Mouse (Mus musculus) intestine, embryonic 14.5 days (tissue): ENCODE data around the gene Efcab11. TPM values are rescaled to one million over a fixed set of nuclear protein-coding genes. Genes with fewer than 3 reads are reported as not detected.

Experiments
- ATAC-seq: fragments of 200-750 bp; cut with Nextera tagmentation; replicated peaks from 2 replicates; pipeline ENCODE4 v1.8.0; 2017; ENCODE audit warnings: low read depth, moderate number of reproducible peaks, moderate TSS enrichment, moderate library complexity; ENCODE audit not compliant: low FRiP score, low TSS enrichment
- DNase-seq: peaks from one replicate; pipeline ENCODE4 v3.0.0-alpha.2; 2018; ENCODE audit warnings: low spot score
- H3K27ac ChIP-seq: fragments of 300-500 bp; sonication (generic); 2 replicates; pipeline ENCODE4 v1.5.1; 2014; ENCODE audit warnings: low read depth, mild to moderate bottlenecking, control low read depth
- H3K27me3 ChIP-seq: fragments of 300-500 bp; sonication (generic); replicated peaks from 2 replicates; pipeline ENCODE4 v1.6.1; 2014; ENCODE audit warnings: low read length, control low read depth; ENCODE audit not compliant: control insufficient read depth, insufficient read depth
- H3K36me3 ChIP-seq: fragments of 300-500 bp; sonication (generic); 2 replicates; pipeline ENCODE4 v1.6.1; 2014; ENCODE audit warnings: low read length, control low read depth; ENCODE audit not compliant: control insufficient read depth, insufficient read depth
- H3K4me1 ChIP-seq: fragments of 300-500 bp; sonication (generic); replicated peaks from 2 replicates; pipeline ENCODE4 v1.6.1; 2014; ENCODE audit warnings: low read length, control low read depth, mixed read lengths; ENCODE audit not compliant: control insufficient read depth, insufficient read depth
- H3K4me2 ChIP-seq: fragments of 300-500 bp; sonication (generic); 2 replicates; pipeline ENCODE4 v1.6.1; 2014; ENCODE audit warnings: low read length
- H3K4me3 ChIP-seq: fragments of 300-500 bp; sonication (generic); 2 replicates; pipeline ENCODE4 v1.5.1; 2014; ENCODE audit warnings: low read depth, low read length, control low read depth, mixed read lengths
- H3K9ac ChIP-seq: fragments of 300-500 bp; sonication (generic); 2 replicates; pipeline ENCODE4 v1.6.1; 2014; ENCODE audit warnings: mild to moderate bottlenecking, low read length
- H3K9me3 ChIP-seq: fragments of 300-500 bp; sonication (generic); 2 replicates; pipeline ENCODE4 v1.6.1; 2016; ENCODE audit warnings: low read length, control low read depth; ENCODE audit not compliant: control insufficient read depth
- WGBS: fragments of 180-500 bp; shearing (Covaris S2); extraction: QIAGEN DNeasy Blood & Tissue Kit; methylation state at CpG from one replicate; pipeline ENCODE4 v1.1.7; 2014; 5-methylcytosine and 5-hydroxymethylcytosine counted together
- polyA plus RNA-seq: library from polyadenylated mRNA; unstranded; fragments of >200 nt; fragmentation: Nextera tagmentation; extraction: Ambion mirVana; gene quantifications from 2 replicates; pipeline ENCODE4 v1.2.1, GENCODE M21; 2014

Efcab11 gene
- polyA plus RNA-seq, 1 experiment from 2014 or later: 13.4 TPM

- no peaks in the 10 kb centered on the region for H3K9me3 ChIP-seq
- H3K36me3 ChIP-seq: no peaks in the 10 kb centered on the region
- ATAC-seq: no peak
- H3K27ac ChIP-seq: no peak overlapping the region
- no peak overlapping the region for H3K4me3 ChIP-seq
- no peak overlapping the region for H3K9ac ChIP-seq
- DNase-seq: no peak
- H3K4me2 ChIP-seq: no peak overlapping the region
- H3K4me1 ChIP-seq: no peaks in the 10 kb centered on the region
- no peaks in the 10 kb centered on the region for H3K27me3 ChIP-seq
- 83% methylated on average over 6 of the region's 6 CpGs for WGBS
Observed at GRCm38 (mm10) chr12:99738256-99738655, 146.0 kb downstream of the Efcab11 start.

GRCm38 (mm10) chr12:99736971-99737370 lies 147.3 kb downstream of the Efcab11 start:
- 55% methylated on average over 3 of the region's 3 CpGs for WGBS
- DNase-seq (no peak), ATAC-seq (no peak)
- Histone ChIP-seq H3K36me3 (no peaks in the 10 kb centered on the region), H3K4me1 (no peaks in the 10 kb centered on the region), H3K4me3 (no peak overlapping the region), H3K9ac (no peak overlapping the region), H3K27me3 (no peaks in the 10 kb centered on the region), H3K27ac (no peak overlapping the region), H3K9me3 (no peaks in the 10 kb centered on the region), H3K4me2 (no peak overlapping the region)

DNA sequence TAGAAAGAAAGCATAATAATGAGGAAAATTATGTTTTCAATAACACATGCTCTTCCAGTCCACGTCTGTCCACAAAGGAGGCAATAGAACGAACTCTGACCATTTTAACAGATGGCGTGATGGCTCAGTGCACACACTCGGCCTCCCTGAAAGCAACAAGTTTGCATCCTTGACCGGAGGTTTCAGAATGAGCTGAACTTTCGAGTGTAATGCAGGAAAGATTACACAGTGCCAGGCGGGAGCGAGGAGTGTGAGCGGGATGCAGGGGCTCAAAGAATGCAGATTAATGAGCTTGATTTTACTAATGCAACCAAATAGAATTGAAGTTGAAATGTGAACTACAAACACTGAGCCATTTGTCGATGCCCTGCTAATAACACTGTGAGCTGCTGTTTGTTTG lies 149.1 kb downstream of the Efcab11 start:
- no peak overlapping the region for H3K4me2 ChIP-seq
- H3K27me3 ChIP-seq: no peaks in the 10 kb centered on the region
- no peak overlapping the region for H3K27ac ChIP-seq
- no peaks in the 10 kb centered on the region for H3K4me1 ChIP-seq
- 69% methylated on average over 10 of the region's 10 CpGs for WGBS
- H3K36me3 ChIP-seq: no peaks in the 10 kb centered on the region
- H3K4me3 ChIP-seq: no peak overlapping the region
- DNase-seq (no peak), ATAC-seq (no peak)
- no peaks in the 10 kb centered on the region for H3K9me3 ChIP-seq
- no peak overlapping the region for H3K9ac ChIP-seq

GRCm38 (mm10) chr12:99724206-99724605 lies 160.0 kb downstream of the Efcab11 start:
- no peak overlapping the region for H3K4me2 ChIP-seq
- ATAC-seq: no peak
- DNase-seq: no peak
- 0 out of 2 replicates have a peak, but pooled peaks cover 7% of the 10 kb centered on the region for H3K4me1 ChIP-seq
- no peak overlapping the region for H3K27ac ChIP-seq
- 98% methylated on average over 12 of the region's 12 CpGs for WGBS
- H3K9me3 ChIP-seq: no peaks in the 10 kb centered on the region
- H3K9ac ChIP-seq: no peak overlapping the region
- no peak overlapping the region for H3K4me3 ChIP-seq
- H3K27me3 ChIP-seq: no peaks in the 10 kb centered on the region
- no peaks in the 10 kb centered on the region for H3K36me3 ChIP-seq

- Histone ChIP-seq H3K4me1 (0 out of 2 replicates have a peak, but pooled peaks cover 7% of the 10 kb centered on the region), H3K27me3 (no peaks in the 10 kb centered on the region), H3K9ac (no peak overlapping the region), H3K36me3 (no peaks in the 10 kb centered on the region), H3K4me3 (no peak overlapping the region), H3K27ac (no peak overlapping the region), H3K4me2 (no peak overlapping the region), H3K9me3 (no peaks in the 10 kb centered on the region)
- ATAC-seq: no peak
- DNase-seq: no peak
- 85% methylated on average over 8 of the region's 8 CpGs for WGBS
Observed at GRCm38 (mm10) chr12:99723791-99724190, 160.4 kb downstream of the Efcab11 start.

- WGBS: 71% methylated on average over 10 of the region's 10 CpGs
- H3K27ac ChIP-seq: no peak overlapping the region
- H3K9ac ChIP-seq: no peak overlapping the region
- no peak for DNase-seq
- H3K9me3 ChIP-seq: no peaks in the 10 kb centered on the region
- no peaks in the 10 kb centered on the region for H3K36me3 ChIP-seq
- H3K4me1 ChIP-seq: 0 out of 2 replicates have a peak, but pooled peaks cover 7% of the 10 kb centered on the region
- no peaks in the 10 kb centered on the region for H3K27me3 ChIP-seq
- H3K4me2 ChIP-seq: no peak overlapping the region
- H3K4me3 ChIP-seq: no peak overlapping the region
- ATAC-seq: no peak
Observed at GRCm38 (mm10) chr12:99721318-99721717, 162.9 kb downstream of the Efcab11 start.

GRCm38 (mm10) chr12:99719777-99720176 lies 164.5 kb downstream of the Efcab11 start:
- no peak overlapping the region for H3K27ac ChIP-seq
- ATAC-seq (no peak), DNase-seq (no peak)
- no peak overlapping the region for H3K4me3 ChIP-seq
- no peaks in the 10 kb centered on the region for H3K27me3 ChIP-seq
- H3K36me3 ChIP-seq: no peaks in the 10 kb centered on the region
- no peak overlapping the region for H3K9ac ChIP-seq
- WGBS: 88% methylated on average over 11 of the region's 11 CpGs
- no peaks in the 10 kb centered on the region for H3K9me3 ChIP-seq
- H3K4me2 ChIP-seq: no peak overlapping the region
- H3K4me1 ChIP-seq: 0 out of 2 replicates have a peak, but pooled peaks cover 7% of the 10 kb centered on the region

- Histone ChIP-seq H3K9me3 (no peaks in the 10 kb centered on the region), H3K27ac (no peak overlapping the region), H3K4me3 (no peak overlapping the region), H3K4me2 (no peak overlapping the region), H3K9ac (no peak overlapping the region), H3K4me1 (0 out of 2 replicates have a peak, but pooled peaks cover 7% of the 10 kb centered on the region), H3K27me3 (no peaks in the 10 kb centered on the region), H3K36me3 (no peaks in the 10 kb centered on the region)
- ATAC-seq: no peak
- 95% methylated on average over 2 of the region's 2 CpGs for WGBS
- no peak for DNase-seq
Observed at GRCm38 (mm10) chr12:99718161-99718560, 166.1 kb downstream of the Efcab11 start.

DNA sequence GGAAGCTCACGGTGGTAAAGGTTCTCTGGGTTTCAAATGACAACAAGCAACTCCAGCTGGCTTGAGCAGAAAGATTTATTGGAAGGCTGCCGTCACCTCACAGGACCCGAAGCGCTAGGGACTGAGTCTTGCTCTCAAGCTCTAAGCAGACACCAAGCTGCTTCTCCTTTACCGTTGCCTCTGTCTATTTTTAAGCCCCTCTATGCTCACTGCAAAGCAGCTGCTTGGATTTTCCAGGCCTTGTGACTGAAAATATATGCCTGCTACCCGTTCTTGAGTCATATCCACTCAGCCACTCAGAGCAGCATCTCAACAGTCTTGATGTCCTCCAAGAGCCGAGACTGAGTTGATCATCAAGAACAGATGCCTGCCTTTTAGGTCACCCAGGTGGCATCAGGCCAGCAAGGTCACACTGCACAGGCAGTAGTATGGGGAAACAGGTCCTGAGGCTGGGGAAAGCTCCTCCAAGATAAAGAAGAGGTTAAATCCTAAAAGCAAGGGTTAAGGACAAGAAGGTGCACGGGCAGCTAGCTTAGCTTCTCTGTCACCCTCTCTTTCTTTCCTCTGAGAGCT lies 168.1 kb downstream of the Efcab11 start:
- Histone ChIP-seq H3K4me1 (0 out of 2 replicates have a peak, but pooled peaks cover 3% of the 10 kb centered on the region), H3K27me3 (no peaks in the 10 kb centered on the region), H3K9me3 (no peaks in the 10 kb centered on the region), H3K9ac (no peak overlapping the region), H3K4me3 (no peak overlapping the region), H3K27ac (no peak overlapping the region), H3K36me3 (no peaks in the 10 kb centered on the region), H3K4me2 (no peak overlapping the region)
- 48% methylated on average over 8 of the region's 8 CpGs for WGBS
- ATAC-seq (no peak), DNase-seq (no peak)
